ENCODE assay signal across 7 mouse cellular contexts in genomic region chr14:51098300-51098699, GRCm38 (mm10). TPM values are rescaled to one million over a fixed set of nuclear protein-coding genes. Genes with fewer than 3 reads are reported as not detected.
DNase-seq lines count a peak whose midpoint lies in the region; ATAC-seq lines count a peak whose summit lies in the region.
"Not testable (repeated sequence)": the region's sequence is repeated elsewhere in the genome, so short reads cannot be mapped to it uniquely, and the experiment has no call there.

No protein-coding gene starts in this region.

- not testable (repeated sequence) for H3K9me3 ChIP-seq in embryonic facial prominence, embryonic 10.5 days; kidney, embryonic 14.5 days (ENCODE audit: control insufficient read depth, low read length); midbrain, embryonic 13.5 days

- not testable (repeated sequence) for H3K4me1 ChIP-seq in embryonic facial prominence, embryonic 10.5 days; kidney, embryonic 14.5 days (ENCODE audit: control insufficient read depth, insufficient read depth, low read length); midbrain, embryonic 13.5 days (replicated peaks)

- peak; percentile 38; the same call in 1 of the 2 replicates for ATAC-seq in kidney, embryonic 14.5 days (ENCODE audit: low FRiP score, low TSS enrichment)
- peak; percentile 59; the same call in 1 of the 2 replicates for ATAC-seq in midbrain, embryonic 13.5 days

- H3K4me2 ChIP-seq in kidney, embryonic 14.5 days (replicated peaks; ENCODE audit: low read depth, low read length); midbrain, embryonic 13.5 days (replicated peaks): not testable (repeated sequence)

- 40% methylated on average over 1 of the region's 1 CpGs for WGBS in embryonic facial prominence, embryonic 10.5 days
- WGBS in kidney, embryonic 14.5 days: 22% methylated on average over 1 of the region's 1 CpGs
- WGBS in midbrain, embryonic 13.5 days: 45% methylated on average over 1 of the region's 1 CpGs

- intact Hi-C loops in left cerebral cortex, postnatal 4 days (cut with DNase I): not testable (repeated sequence)

- peak; percentile 79 for DNase-seq in adrenal gland, adult 2 months
- DNase-seq in embryonic facial prominence, embryonic 10.5 days (ENCODE audit: low spot score): peak; percentile 41
- DNase-seq in heart, adult 9 months (ENCODE audit: low spot score in 2 of 2): peak; percentile 64 to 83
- DNase-seq in left cerebral cortex, postnatal 4 days: peak; percentile 61
- peak; percentile 30 for DNase-seq in spleen, adult 12 weeks (ENCODE audit: low spot score)

- not testable (repeated sequence) for H3K9ac ChIP-seq in kidney, embryonic 14.5 days (ENCODE audit: low read depth, low read length); midbrain, embryonic 13.5 days (replicated peaks)

- not testable (repeated sequence) for H3K4me3 ChIP-seq in embryonic facial prominence, embryonic 10.5 days; kidney, embryonic 14.5 days (ENCODE audit: low read length); midbrain, embryonic 13.5 days (replicated peaks)

- H3K36me3 ChIP-seq in embryonic facial prominence, embryonic 10.5 days (replicated peaks); kidney, embryonic 14.5 days (ENCODE audit: control insufficient read depth, insufficient read depth, low read length); midbrain, embryonic 13.5 days: not testable (repeated sequence)

- not testable (repeated sequence) for H3K27me3 ChIP-seq in embryonic facial prominence, embryonic 10.5 days (replicated peaks; ENCODE audit: low read depth, poor library complexity, severe bottlenecking); kidney, embryonic 14.5 days (ENCODE audit: control insufficient read depth, insufficient read depth, low read length); midbrain, embryonic 13.5 days

- not testable (repeated sequence) for H3K27ac ChIP-seq in embryonic facial prominence, embryonic 10.5 days (replicated peaks); kidney, embryonic 14.5 days (ENCODE audit: low read depth, low read length); midbrain, embryonic 13.5 days

RNA-seq across cellular contexts. Expression of gene Ang, which starts 7.3 kb away (rescaled TPM):
- total RNA-seq in adrenal gland, adult 2 months (2021): 1 to 10 TPM; 4.4 to 7.7 TPM
- 2.9 and 3.2 TPM in 2 replicates for polyA plus RNA-seq in adrenal gland, adult 2 months (2012; rRNA removed)
- polyA plus RNA-seq in embryonic facial prominence, embryonic 10.5 days (2016; fragmentation: Nextera tagmentation; extraction: Ambion mirVana): 2.3 and 3.5 TPM in 2 replicates
- 6.3 and 9.5 TPM in 2 replicates for polyA plus RNA-seq in kidney, embryonic 14.5 days (2014; fragmentation: Nextera tagmentation; extraction: Ambion mirVana)
- total RNA-seq in left cerebral cortex, postnatal 4 days (2021): 1 to 10 TPM; 2.1 TPM
- 2.2 and 2.6 TPM in 2 replicates for polyA plus RNA-seq in midbrain, embryonic 13.5 days (2015; fragmentation: Nextera tagmentation; extraction: Ambion mirVana)

RNA-seq across cellular contexts. Expression of gene Rnase4, which starts 7.4 kb away (rescaled TPM):
- total RNA-seq in adrenal gland, adult 2 months (2021): 10 to 100 TPM; 45.5 to 71.4 TPM
- 33.7 and 34.7 TPM in 2 replicates for polyA plus RNA-seq in adrenal gland, adult 2 months (2012; rRNA removed)
- polyA plus RNA-seq in embryonic facial prominence, embryonic 10.5 days (2016; fragmentation: Nextera tagmentation; extraction: Ambion mirVana): 8.3 and 9.0 TPM in 2 replicates
- polyA plus RNA-seq in kidney, embryonic 14.5 days (2014; fragmentation: Nextera tagmentation; extraction: Ambion mirVana): 38.9 and 41.8 TPM in 2 replicates
- total RNA-seq in left cerebral cortex, postnatal 4 days (2021): 10 to 100 TPM; 10.3 to 11.0 TPM
- polyA plus RNA-seq in midbrain, embryonic 13.5 days (2015; fragmentation: Nextera tagmentation; extraction: Ambion mirVana): 7.4 and 10.6 TPM in 2 replicates

RNA-seq across cellular contexts. Expression of gene Eddm3b, which starts 15.9 kb away (rescaled TPM):
- total RNA-seq in adrenal gland, adult 2 months (2021): not detected
- not detected in 2 replicates for polyA plus RNA-seq in adrenal gland, adult 2 months (2012; rRNA removed)
- 0.10 and 0.17 TPM in 2 replicates for polyA plus RNA-seq in embryonic facial prominence, embryonic 10.5 days (2016; fragmentation: Nextera tagmentation; extraction: Ambion mirVana)
- 2.1 and 2.5 TPM in 2 replicates for polyA plus RNA-seq in kidney, embryonic 14.5 days (2014; fragmentation: Nextera tagmentation; extraction: Ambion mirVana)
- not detected for total RNA-seq in left cerebral cortex, postnatal 4 days (2021)
- polyA plus RNA-seq in midbrain, embryonic 13.5 days (2015; fragmentation: Nextera tagmentation; extraction: Ambion mirVana): not detected in 2 replicates

RNA-seq across cellular contexts. Expression of gene Olfr750, which starts 24.1 kb away (rescaled TPM):
- under 1 TPM in 1 of 2 experiments, not detected in 1; 0.06 TPM for total RNA-seq in adrenal gland, adult 2 months (2021)
- polyA plus RNA-seq in adrenal gland, adult 2 months (2012; rRNA removed): not detected in 2 replicates
- polyA plus RNA-seq in embryonic facial prominence, embryonic 10.5 days (2016; fragmentation: Nextera tagmentation; extraction: Ambion mirVana): not detected in 2 replicates
- not detected in 2 replicates for polyA plus RNA-seq in kidney, embryonic 14.5 days (2014; fragmentation: Nextera tagmentation; extraction: Ambion mirVana)
- not detected for total RNA-seq in left cerebral cortex, postnatal 4 days (2021)
- 0.03 TPM in 1 of 2 replicates, not detected in the other for polyA plus RNA-seq in midbrain, embryonic 13.5 days (2015; fragmentation: Nextera tagmentation; extraction: Ambion mirVana)

RNA-seq across cellular contexts. Expression of gene Rnase6, which starts 25.4 kb away (rescaled TPM):
- total RNA-seq in adrenal gland, adult 2 months (2021): 1 to 10 TPM; 1.5 to 1.6 TPM
- 0.89 and 0.92 TPM in 2 replicates for polyA plus RNA-seq in adrenal gland, adult 2 months (2012; rRNA removed)
- polyA plus RNA-seq in embryonic facial prominence, embryonic 10.5 days (2016; fragmentation: Nextera tagmentation; extraction: Ambion mirVana): not detected in 2 replicates
- polyA plus RNA-seq in kidney, embryonic 14.5 days (2014; fragmentation: Nextera tagmentation; extraction: Ambion mirVana): 0.38 and 0.49 TPM in 2 replicates
- total RNA-seq in left cerebral cortex, postnatal 4 days (2021): under 1 TPM in 1 of 2 experiments, not detected in 1; 0.32 TPM
- 0.30 and 0.41 TPM in 2 replicates for polyA plus RNA-seq in midbrain, embryonic 13.5 days (2015; fragmentation: Nextera tagmentation; extraction: Ambion mirVana)
